Mouse (Mus musculus) liver, adult 2 months (tissue): ENCODE data around the gene Pcbp1.

Experiments used
- CTCF ChIP-seq: fragments of 200-500 bp; IDR thresholded peaks from 2 replicates; pipeline ENCODE4 v1.5.1; 2011; ENCODE audit warnings: low read depth, low read length, control low read depth
- POLR2A ChIP-seq: fragments of 200-500 bp; IDR thresholded peaks from 2 replicates; pipeline ENCODE4 v1.6.1; 2011; ENCODE audit warnings: low read length, control low read depth; ENCODE audit not compliant: insufficient read depth; ENCODE audit errors: extremely low read depth

GRCm38 (mm10) chr6:86556345-86557058 lies 30.4 kb upstream of the Pcbp1 start:
- TF ChIP-seq POLR2A (no peak), CTCF (no peak)
